In genomic region chr12:82617682-82618370, GRCm38 (mm10) we compare ENCODE assay signal across 8 mouse cellular contexts. TPM values are rescaled to one million over a fixed set of nuclear protein-coding genes. Genes with fewer than 3 reads are reported as not detected.
DNase-seq lines count a peak whose midpoint lies in the region; ATAC-seq lines count a peak whose summit lies in the region.

No protein-coding gene starts in this region.

- H3K27me3 ChIP-seq in kidney, embryonic 15.5 days, result peaks cover 66% of the 10 kb centered on the region
- H3K27me3 ChIP-seq in embryonic facial prominence, embryonic 14.5 days (replicated peaks; ENCODE audit: control insufficient read depth, insufficient read depth, low read length), result peaks cover 42% of the 10 kb centered on the region
- H3K27me3 ChIP-seq in intestine, embryonic 14.5 days (replicated peaks; ENCODE audit: control insufficient read depth, insufficient read depth, low read length), result peaks cover 48% of the 10 kb centered on the region

- ATAC-seq in kidney, embryonic 15.5 days (replicated peaks; ENCODE audit: low FRiP score), result no peak
- no peak for ATAC-seq in embryonic facial prominence, embryonic 14.5 days (ENCODE audit: low read depth)
- ATAC-seq in intestine, embryonic 14.5 days (replicated peaks; ENCODE audit: low FRiP score, low TSS enrichment, low read depth), result no peak

- H3K9me3 ChIP-seq in kidney, embryonic 15.5 days (replicated peaks), result no peaks in the 10 kb centered on the region
- no peaks in the 10 kb centered on the region for H3K9me3 ChIP-seq in embryonic facial prominence, embryonic 14.5 days (ENCODE audit: control insufficient read depth, low read length)
- no peaks in the 10 kb centered on the region for H3K9me3 ChIP-seq in intestine, embryonic 14.5 days (ENCODE audit: control insufficient read depth, low read length)

- peaks cover 12% of the 10 kb centered on the region for H3K4me1 ChIP-seq in kidney, embryonic 15.5 days
- H3K4me1 ChIP-seq in embryonic facial prominence, embryonic 14.5 days (ENCODE audit: control insufficient read depth, insufficient read depth, low read length), result 0 out of 2 replicates have a peak, but pooled peaks cover 4% of the 10 kb centered on the region
- H3K4me1 ChIP-seq in intestine, embryonic 14.5 days (replicated peaks; ENCODE audit: control insufficient read depth, insufficient read depth, low read length), result peaks cover 4% of the 10 kb centered on the region

- H3K36me3 ChIP-seq in kidney, embryonic 15.5 days, result no peaks in the 10 kb centered on the region
- H3K36me3 ChIP-seq in embryonic facial prominence, embryonic 14.5 days (ENCODE audit: control insufficient read depth, insufficient read depth, low read length), result no peaks in the 10 kb centered on the region
- no peaks in the 10 kb centered on the region for H3K36me3 ChIP-seq in intestine, embryonic 14.5 days (ENCODE audit: control insufficient read depth, insufficient read depth, low read length)

- no peak for DNase-seq in kidney, postnatal 25 days
- no peak for DNase-seq in embryonic facial prominence, embryonic 14.5 days (ENCODE audit: low spot score)
- DNase-seq in intestine, embryonic 14.5 days (ENCODE audit: low spot score), result peak; percentile 53
- peak; percentile 30 for DNase-seq in neural tube, embryonic 10.5 days (ENCODE audit: extremely low spot score, low spot score)
- DNase-seq in thymus, postnatal 10 days (ENCODE audit: low spot score in 2 of 2), result no peak
- no peak for DNase-seq in thymus, postnatal 4 days
- no peak for DNase-seq in left cerebral cortex, adult 9 months (ENCODE audit: low spot score in 2 of 2)

- peak overlapping the region; percentile 91 for H3K4me2 ChIP-seq in kidney, embryonic 15.5 days
- peak overlapping the region; percentile 92 for H3K4me2 ChIP-seq in embryonic facial prominence, embryonic 14.5 days (ENCODE audit: low read depth, low read length)
- peak overlapping the region; percentile 97 for H3K4me2 ChIP-seq in intestine, embryonic 14.5 days (ENCODE audit: low read length)

- no peak overlapping the region for H3K27ac ChIP-seq in kidney, embryonic 15.5 days
- no peak overlapping the region for H3K27ac ChIP-seq in embryonic facial prominence, embryonic 14.5 days (replicated peaks; ENCODE audit: low read depth, low read length)
- no peak overlapping the region for H3K27ac ChIP-seq in intestine, embryonic 14.5 days (ENCODE audit: low read depth)

- peak overlapping the region; percentile 63 for H3K4me3 ChIP-seq in kidney, embryonic 15.5 days (replicated peaks)
- H3K4me3 ChIP-seq in embryonic facial prominence, embryonic 14.5 days (ENCODE audit: low read depth, low read length), result peak overlapping the region; percentile 62
- peak overlapping the region; percentile 51 for H3K4me3 ChIP-seq in intestine, embryonic 14.5 days (ENCODE audit: low read depth, low read length)

- peak overlapping the region; percentile 50; the same call in 1 of the 2 replicates for H3K9ac ChIP-seq in kidney, embryonic 15.5 days
- peak overlapping the region; percentile 60 for H3K9ac ChIP-seq in embryonic facial prominence, embryonic 14.5 days (ENCODE audit: low read depth, low read length)
- H3K9ac ChIP-seq in intestine, embryonic 14.5 days (ENCODE audit: low read length), result peak overlapping the region; percentile 40; the same call in 1 of the 2 replicates

- 19% methylated on average over 20 of the region's 20 CpGs for WGBS in kidney, embryonic 15.5 days
- 17% methylated on average over 20 of the region's 20 CpGs for WGBS in embryonic facial prominence, embryonic 14.5 days
- 21% methylated on average over 20 of the region's 20 CpGs for WGBS in intestine, embryonic 14.5 days

RNA-seq across cellular contexts. Expression of gene Rgs6, which starts 29.7 kb away (rescaled TPM):
- 1.8 and 2.0 TPM in 2 replicates for polyA plus RNA-seq in kidney, embryonic 15.5 days (2015; fragmentation: Nextera tagmentation; extraction: Ambion mirVana)
- 2.2 and 2.6 TPM in 2 replicates for polyA plus RNA-seq in embryonic facial prominence, embryonic 14.5 days (2014; fragmentation: Nextera tagmentation; extraction: Ambion mirVana)
- polyA plus RNA-seq in intestine, embryonic 14.5 days (2014; fragmentation: Nextera tagmentation; extraction: Ambion mirVana), result 1.9 and 2.7 TPM in 2 replicates

Comparison
In these comparisons a context has a peak if more than half of its experiments do, and no peak if none do; other contexts are left out.
1. DNase-seq: peak in intestine, embryonic 14.5 days (single experiment) and neural tube, embryonic 10.5 days (single experiment); none in kidney, postnatal 25 days (0 of 2), embryonic facial prominence, embryonic 14.5 days (single experiment), thymus, postnatal 10 days (0 of 2), thymus, postnatal 4 days (single experiment) and left cerebral cortex, adult 9 months (0 of 2).
2. Peak in every context shown above with its lines, with median percentiles within 50 percentile points of each other: H3K4me2 ChIP-seq, H3K4me3 ChIP-seq and H3K9ac ChIP-seq.